Mouse (Mus musculus) urinary bladder, adult 2 months (tissue): ENCODE results near the gene Ppm1h. TPM values are rescaled to one million over a fixed set of nuclear protein-coding genes. Genes with fewer than 3 reads are reported as not detected.
A peak's percentile ranks its signal among the peaks of the same experiment; 100 is the strongest.
"Not testable (repeated sequence)": the region's sequence is repeated elsewhere in the genome, so short reads cannot be mapped to it uniquely, and the experiment has no call there.

Source experiments
- DNase-seq: peaks from one replicate; pipeline ENCODE4 v3.0.0; 2022; ENCODE audit warnings: low spot score
- polyA plus RNA-seq: library from polyadenylated mRNA; depleted of rRNA; stranded (reverse); fragments of >200 nt; gene quantifications from 2 replicates; pipeline ENCODE4 v1.2.3, GENCODE M21; 2012

Ppm1h gene
- polyA plus RNA-seq, 1 experiment = 20.9 TPM

GRCm38 (mm10) chr10:122890682-122891350 lies 212.3 kb downstream of the Ppm1h start:
- DNase-seq = no peak

DNA sequence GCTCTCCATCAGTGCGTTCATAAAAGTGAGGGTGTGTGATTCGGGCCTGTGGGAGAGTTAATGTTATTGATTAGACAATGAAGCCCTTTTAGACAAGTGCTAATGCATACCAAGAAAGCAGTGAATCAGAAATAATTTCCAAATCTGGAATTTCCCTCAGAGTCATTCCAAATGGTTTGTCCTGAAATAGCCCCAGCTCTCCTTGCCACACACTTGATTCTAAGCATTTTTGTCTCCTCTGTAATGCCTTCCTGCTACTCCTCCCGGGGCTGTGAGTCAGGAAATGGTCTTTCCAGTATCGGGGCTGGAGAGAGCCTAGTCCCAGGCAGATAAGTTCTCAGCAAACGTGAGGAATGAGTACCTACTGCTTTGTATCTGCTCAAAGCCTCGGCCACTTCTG lies 212.9 kb downstream of the Ppm1h start:
- no peak for DNase-seq

DNA sequence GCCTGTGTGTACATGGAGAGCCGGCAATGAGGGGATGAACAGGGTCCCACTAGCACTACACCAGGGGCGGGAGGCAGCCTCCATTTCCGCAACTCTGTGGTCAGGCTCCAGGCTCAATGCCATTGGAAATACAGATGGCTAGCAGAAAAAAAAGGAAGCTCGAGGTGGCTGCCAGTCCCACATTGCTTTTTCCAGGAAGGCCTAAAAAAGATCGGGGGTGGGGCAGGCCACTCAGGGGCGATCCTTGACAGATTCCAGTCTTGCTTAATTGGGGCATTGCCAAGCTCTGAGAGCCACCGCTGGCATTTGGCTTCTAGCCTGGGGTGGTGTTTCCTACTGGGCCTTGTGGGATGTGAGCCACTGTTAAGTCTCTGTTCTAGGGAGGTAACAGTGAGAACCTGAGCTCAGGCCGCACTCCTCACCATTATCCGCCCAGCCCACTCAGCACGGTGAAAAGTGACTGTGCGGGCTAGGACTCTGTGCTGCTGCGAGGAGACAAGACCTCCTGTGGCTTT lies 216.1 kb downstream of the Ppm1h start:
- no peak for DNase-seq

DNA sequence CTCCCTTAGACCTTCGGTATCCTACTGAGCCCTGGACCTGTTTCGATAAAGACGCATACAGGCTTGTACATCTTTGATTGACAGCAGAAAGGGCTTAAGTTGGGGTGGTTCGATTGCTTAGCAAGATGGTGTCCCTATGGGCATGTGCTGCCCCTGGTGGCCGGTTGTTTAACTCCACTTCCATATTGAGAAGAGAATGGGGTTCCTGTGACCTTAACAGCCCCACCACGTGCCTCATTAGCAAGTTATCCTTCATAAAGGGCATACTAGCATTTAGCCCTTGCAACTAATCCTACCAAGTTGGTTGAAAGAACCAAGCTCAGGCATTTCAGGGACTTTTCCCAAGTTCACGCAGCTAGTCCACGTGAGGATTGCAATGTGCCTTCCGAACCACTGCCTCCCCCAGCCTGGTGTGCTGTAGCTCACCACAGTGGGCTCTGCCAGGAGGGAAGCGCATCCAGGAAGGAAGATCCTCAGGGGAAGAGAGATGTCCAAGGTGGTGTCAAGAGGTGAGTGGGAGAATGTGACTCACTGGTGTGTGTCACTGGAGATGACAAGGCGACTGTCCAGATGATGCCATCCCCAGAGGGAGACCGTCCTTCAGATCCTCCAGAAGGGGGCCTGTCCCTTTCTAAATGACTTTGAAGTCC lies 216.7 kb downstream of the Ppm1h start:
- DNase-seq = no peak

DNA sequence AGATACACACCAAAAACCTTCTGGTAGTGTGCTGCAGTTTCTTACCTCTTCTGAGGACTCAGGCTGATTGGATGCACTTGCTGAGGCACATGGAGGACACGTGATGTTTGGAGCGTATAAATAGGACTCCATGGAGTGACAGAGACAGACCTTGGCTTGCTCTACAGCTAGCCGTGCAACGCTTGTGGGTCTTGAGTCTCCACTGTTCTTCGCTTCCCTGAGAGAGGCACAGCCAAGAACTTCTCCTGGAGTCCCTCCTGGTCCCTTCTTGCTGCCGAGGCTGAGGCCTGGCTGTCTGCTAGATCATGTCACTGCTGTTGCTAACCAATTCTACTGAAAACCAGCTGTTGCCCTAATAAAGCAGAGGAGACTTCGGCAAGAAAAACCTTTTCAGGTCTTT lies 221.4 kb downstream of the Ppm1h start:
- DNase-seq = no peak

DNA sequence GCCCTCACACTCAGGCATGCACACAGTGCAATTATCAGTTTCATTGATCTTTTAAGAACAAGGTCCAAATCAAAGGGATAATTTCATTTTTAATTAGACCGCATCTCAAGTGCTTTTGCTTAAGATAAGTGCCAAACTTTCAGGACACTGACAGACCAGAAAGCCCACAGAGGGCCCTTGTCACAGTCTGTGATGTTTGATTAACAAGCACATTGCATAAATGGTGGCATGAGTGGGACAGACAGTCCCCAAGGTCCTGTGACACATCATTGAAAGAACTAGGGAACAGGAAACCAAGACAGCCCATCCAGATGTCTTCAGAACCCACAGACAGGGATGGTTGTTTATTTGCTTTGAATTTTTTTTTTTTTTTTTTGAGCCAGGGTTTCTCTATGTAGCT lies 221.9 kb downstream of the Ppm1h start:
- DNase-seq = no peak

DNA sequence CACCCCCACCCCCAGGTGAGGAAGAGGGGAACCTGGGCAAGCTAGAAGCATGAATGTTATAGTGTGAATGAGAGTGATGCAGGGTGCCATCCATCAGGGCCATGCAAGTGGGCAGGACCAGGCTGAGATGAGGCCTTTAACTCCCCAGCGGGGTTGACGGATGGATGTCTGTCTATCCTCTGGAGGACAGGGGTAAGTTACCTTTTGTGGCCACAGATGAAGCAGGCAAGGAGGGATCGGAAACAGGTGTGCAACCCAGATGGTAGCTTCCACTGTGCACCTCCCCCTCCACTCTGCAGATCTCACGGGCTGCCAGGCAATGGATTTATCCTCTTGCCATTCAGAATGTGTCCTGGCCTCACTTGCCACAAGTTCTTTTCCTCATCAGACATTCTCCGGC lies 222.8 kb downstream of the Ppm1h start:
- DNase-seq = no peak

- DNase-seq = no peak
Observed at GRCm38 (mm10) chr10:122909406-122910032, 231.0 kb downstream of the Ppm1h start.

DNA sequence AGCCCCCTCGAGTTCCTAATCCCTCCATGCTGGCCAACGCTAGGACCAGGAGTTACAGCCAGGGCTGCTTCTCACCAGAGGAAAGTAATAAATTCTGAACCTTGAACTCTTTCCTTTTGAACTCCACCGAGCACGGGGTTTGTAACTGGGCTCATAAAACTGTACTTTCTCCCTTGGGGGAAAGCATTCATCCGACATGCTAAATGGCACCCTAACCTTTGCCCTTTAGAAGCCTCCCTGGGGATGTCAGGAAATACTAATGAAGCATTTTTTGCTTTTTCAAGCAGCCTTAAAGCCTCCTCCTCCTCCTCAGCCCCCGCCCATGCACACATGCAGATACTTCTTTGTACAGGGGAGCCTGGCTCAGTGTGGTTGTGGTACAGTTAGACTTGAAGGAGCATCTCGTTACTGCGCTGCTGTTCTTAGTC lies 232.2 kb downstream of the Ppm1h start:
- DNase-seq = no peak

GRCm38 (mm10) chr10:122911668-122912067 lies 233.1 kb downstream of the Ppm1h start:
- DNase-seq = no peak

DNA sequence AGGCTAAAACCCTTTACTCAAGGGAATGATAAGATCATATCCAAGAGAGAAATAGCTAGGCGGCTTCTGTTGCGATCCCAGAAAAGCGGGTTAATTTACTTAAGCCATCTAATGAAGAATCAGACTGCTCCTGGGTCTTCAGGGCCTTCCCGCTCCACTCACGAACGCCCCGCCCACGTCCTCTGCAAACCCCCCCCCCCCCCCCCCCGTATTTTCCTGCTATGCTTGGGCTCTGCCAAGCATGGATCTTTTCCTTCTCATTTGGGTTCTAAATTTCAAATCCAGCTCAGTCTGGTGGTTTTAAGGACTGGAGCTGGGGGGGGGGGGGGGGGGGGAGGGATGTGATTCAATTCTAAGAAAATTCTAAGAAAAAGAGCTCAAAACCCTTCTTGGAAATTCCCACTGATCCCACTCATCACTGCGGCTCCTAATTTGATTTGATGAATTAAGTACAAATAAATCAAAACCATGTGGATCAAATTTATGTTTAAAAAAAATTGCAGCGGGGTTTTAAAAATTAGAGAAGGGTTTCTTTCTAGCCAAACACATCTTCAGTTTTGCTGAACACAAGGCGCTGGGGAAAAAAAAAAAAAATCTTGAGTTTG lies 233.6 kb downstream of the Ppm1h start:
- no peak for DNase-seq

DNA sequence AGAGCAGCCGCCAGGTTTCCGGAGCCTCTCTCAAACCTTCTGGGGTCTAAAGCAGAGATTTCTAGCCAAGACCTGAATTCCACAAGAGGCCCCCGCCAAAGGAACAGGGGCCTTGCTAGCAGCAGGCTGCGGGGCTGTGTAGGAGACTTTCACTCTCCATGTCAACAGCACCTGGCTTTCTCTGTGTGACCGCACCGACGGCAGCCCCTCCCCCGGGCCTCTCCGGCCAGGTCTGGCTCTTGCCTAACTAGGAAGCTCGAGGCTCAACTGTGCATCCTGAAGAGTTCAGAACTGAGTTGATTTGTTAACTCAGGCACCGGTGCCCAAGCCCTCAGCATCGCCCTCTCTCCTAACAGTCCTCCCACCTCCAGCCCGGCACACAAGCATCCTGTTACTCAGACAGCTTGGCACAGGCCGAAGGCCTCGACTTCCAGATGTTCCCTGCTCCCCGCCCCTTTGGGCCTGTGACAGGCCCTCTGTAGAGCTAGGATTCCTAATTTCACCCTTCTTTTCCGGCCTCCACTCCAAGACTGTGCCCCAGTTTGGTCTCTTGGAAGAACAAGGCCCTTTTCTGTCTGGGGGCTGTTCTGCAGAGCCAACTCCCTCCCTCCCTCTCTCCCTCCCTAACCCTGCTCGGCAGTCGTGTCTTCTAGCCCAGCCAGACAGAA lies 234.3 kb downstream of the Ppm1h start:
- peak; percentile 42 for DNase-seq

- DNase-seq = no peak
Observed at GRCm38 (mm10) chr10:122913393-122913792, 234.8 kb downstream of the Ppm1h start.

DNA sequence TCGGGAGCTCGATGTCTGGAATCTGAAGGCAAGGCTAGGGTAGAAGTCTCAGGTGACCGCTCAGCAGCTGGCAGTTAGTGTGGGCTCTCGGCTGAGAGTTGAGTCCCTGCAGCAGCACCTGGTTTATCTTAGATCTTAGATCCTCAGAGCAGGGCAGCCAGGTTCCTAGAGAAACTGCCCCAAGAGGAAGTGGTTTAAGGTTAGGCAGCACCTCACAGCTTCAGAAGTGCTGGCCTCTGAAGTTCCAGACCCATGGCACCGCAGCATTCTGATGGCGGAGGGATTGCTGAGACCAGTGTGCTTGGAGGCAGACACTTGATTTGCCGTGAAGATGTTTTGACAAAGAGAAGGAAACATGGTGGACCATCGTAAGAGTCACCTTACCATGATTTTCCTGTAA lies 237.3 kb downstream of the Ppm1h start:
- DNase-seq = no peak

DNA sequence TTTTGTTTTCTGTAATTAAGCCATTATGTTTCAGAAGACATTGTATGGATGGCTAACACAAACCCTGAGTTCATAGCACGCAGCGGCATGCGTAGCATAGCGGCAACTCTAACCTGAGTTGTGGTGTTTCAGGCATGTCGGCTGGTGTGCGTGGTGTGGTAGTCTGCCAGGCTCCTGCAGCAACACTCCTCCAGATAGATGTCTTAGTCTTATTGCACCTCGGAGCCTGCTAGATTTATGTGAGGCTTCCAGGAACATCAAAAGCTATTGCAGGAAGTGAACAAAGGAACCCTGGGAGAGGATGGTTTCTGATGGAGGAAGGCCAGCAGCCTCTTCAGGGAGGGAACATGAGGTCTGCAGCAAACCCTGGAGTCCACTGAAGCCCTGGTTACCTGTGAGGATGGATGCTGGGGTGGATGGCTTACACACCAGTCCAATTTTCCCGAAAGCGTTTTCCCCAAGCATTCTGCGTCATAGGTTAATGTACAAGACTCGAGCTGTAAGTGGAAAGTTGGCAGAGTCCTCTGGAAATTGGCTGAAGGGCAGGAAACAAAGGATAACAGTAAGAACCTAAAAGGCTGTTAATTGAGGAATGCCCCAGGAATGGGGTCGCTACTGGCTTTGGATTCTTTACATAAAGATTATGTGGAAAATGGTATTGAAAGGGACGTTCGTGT lies 239.2 kb downstream of the Ppm1h start:
- no peak for DNase-seq

- DNase-seq = no peak
Observed at GRCm38 (mm10) chr10:122918325-122918694, 239.7 kb downstream of the Ppm1h start.

DNA sequence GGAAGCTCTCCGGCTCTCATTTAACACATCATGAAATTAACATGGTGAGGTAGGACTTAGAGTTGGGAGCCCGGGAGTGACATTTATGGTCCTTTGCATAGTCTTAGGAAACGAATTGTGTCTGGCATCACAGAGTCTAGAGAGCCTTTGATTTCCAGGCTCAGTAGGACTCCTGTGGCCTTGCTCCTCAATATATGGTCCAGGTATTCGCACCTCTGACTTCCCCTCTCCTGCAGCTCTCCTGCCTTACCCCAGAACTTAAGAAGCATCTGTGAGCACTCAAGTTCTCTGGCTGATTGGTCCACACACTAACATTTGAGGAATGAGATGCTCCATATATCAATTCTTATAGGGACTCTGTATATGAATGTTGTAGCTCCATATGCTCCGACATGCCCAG lies 240.2 kb downstream of the Ppm1h start:
- DNase-seq = no peak

GRCm38 (mm10) chr10:122919416-122919815 lies 240.9 kb downstream of the Ppm1h start:
- DNase-seq = no peak

- no peak for DNase-seq
Observed at GRCm38 (mm10) chr10:122920218-122920795, 241.7 kb downstream of the Ppm1h start.

DNA sequence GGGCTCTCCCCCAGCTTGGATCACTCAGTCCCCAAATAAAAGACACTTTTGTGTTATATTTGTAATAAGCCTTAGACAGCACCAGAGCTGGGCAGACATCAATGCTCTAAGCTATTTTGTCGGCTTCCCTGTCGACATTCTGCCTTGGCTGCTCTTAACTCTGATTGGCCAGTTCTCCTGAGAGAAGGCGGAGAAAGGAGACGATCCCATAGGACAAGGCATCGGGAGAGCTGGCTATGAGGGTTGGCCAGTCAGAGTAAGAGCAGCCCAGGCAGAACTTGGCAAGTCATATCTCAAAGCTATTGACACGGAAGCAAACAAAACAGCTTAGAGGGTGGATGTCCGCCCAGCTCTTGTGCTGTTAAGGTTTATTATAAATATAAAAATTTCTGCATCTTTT lies 243.7 kb downstream of the Ppm1h start:
- DNase-seq = no peak

- DNase-seq = not testable (repeated sequence)
Observed at GRCm38 (mm10) chr10:122924571-122924970, 246.0 kb downstream of the Ppm1h start.
